Mouse (Mus musculus): ENCODE data around the gene Eif4ebp2. TPM values are rescaled to one million over a fixed set of nuclear protein-coding genes. Genes with fewer than 3 reads are reported as not detected.

Gene Eif4ebp2
- 31.9 and 57.1 TPM in 2 replicates for polyA plus RNA-seq (2015; fragmentation: Nextera tagmentation; extraction: Ambion mirVana)

GRCm38 (mm10) chr10:61452645-61453044 lies at the start of gene Eif4ebp2:
Eif4ebp2 (minus strand) TSS chr10:61452661.

DNA sequence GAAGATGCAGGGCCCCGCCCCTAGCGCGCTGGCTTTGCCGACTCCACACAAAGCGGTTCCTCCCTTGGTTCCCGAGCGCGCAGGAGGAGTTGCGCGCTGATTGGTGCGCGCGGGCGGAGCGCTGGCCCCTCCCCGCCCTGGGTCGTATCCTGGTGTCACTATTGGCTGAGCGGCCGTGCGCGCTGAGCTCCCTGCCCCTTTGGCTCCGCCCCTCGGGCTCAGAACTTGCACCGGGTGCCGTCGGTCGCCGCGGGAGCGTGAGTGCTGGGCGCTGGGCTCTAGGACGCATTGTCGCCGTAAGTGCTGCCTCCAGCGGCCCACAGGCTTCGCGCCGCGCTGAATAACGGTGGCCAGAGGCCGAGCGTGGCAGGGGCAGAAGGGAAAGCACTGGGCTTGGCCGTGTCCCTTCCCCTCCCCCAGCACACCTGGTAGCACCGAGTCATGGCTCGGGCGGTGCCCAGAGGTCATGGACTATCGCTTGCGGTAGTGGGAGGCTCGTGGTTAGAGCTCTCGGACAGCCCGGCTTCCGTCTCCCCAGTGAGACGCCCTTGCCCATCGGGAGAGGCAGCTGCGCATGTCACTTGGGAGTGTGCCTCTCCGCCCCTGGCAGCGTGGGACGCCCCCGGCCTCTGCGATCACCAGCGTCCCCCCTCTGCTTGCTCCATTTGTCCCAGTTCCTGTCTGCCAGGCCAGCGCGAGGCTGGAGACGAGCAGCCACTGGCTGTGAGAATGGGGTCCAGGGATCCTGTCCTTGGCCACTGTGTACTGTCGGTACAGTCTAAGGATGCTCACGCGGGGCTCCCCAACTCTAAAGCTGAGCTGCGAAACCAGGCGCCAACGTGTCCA lies 23.4 kb upstream of the Eif4ebp2 start, which contains the start of gene Lrrc20:
Lrrc20 (plus strand) TSS at position 208 of the 846 bp plus-strand sequence.

GRCm38 (mm10) chr10:61417672-61418071 lies 34.8 kb downstream of the Eif4ebp2 start, which contains the start of gene Nodal:
Nodal (plus strand) TSS chr10:61417972.

GRCm38 (mm10) chr10:61383021-61383714 lies 69.3 kb downstream of the Eif4ebp2 start, which contains the start of gene Pald1:
Pald1 (minus strand) TSS chr10:61383530.

Other genes with a start within 250 kb of the Eif4ebp2 start
- 1.5 and 1.8 TPM in 2 replicates for gene Adamts14, start 179.2 kb downstream of the Eif4ebp2 start, polyA plus RNA-seq (2015; fragmentation: Nextera tagmentation; extraction: Ambion mirVana)
- gene Prf1, start 154.8 kb downstream of the Eif4ebp2 start, polyA plus RNA-seq (2015; fragmentation: Nextera tagmentation; extraction: Ambion mirVana), result not detected in 2 replicates
- gene Pald1, start 69.1 kb downstream of the Eif4ebp2 start, polyA plus RNA-seq (2015; fragmentation: Nextera tagmentation; extraction: Ambion mirVana), result 11.5 and 12.7 TPM in 2 replicates
- 0.20 TPM in 1 of 2 replicates, not detected in the other for gene Nodal, start 34.7 kb downstream of the Eif4ebp2 start, polyA plus RNA-seq (2015; fragmentation: Nextera tagmentation; extraction: Ambion mirVana)
- gene Lrrc20, start 23.1 kb upstream of the Eif4ebp2 start, polyA plus RNA-seq (2015; fragmentation: Nextera tagmentation; extraction: Ambion mirVana), result 4.7 and 8.8 TPM in 2 replicates
- gene Npffr1, start 142.8 kb upstream of the Eif4ebp2 start, polyA plus RNA-seq (2015; fragmentation: Nextera tagmentation; extraction: Ambion mirVana), result 0.16 and 0.18 TPM in 2 replicates
- 63.2 and 81.9 TPM in 2 replicates for gene Ppa1, start 195.9 kb upstream of the Eif4ebp2 start, polyA plus RNA-seq (2015; fragmentation: Nextera tagmentation; extraction: Ambion mirVana)
- 197 and 228 TPM in 2 replicates for gene Sar1a, start 227.6 kb upstream of the Eif4ebp2 start, polyA plus RNA-seq (2015; fragmentation: Nextera tagmentation; extraction: Ambion mirVana)
- 40.0 and 78.9 TPM in 2 replicates for gene Tysnd1, start 242.9 kb upstream of the Eif4ebp2 start, polyA plus RNA-seq (2015; fragmentation: Nextera tagmentation; extraction: Ambion mirVana)

Data from adrenal gland, postnatal 0 days (tissue).